Mouse (Mus musculus): ENCODE measurements around the gene Farsa. TPM values are rescaled to one million over a fixed set of nuclear protein-coding genes. Genes with fewer than 3 reads are reported as not detected.

Gene Farsa
- polyA plus RNA-seq, 2 experiments = 78.4 to 105 TPM

GRCm38 (mm10) chr8:84912391-84912790, 55.6 kb downstream of the Farsa start:
- Histone ChIP-seq H3K4me1 (ENCODE audit: control insufficient read depth, insufficient read depth, low read length) (peaks cover 9% of the 10 kb centered on the region; the same call in 1 of the 2 replicates), H3K27ac (replicated peaks; ENCODE audit: low read depth, low read length) (no peak overlapping the region), H3K9me3 (ENCODE audit: control insufficient read depth, low read length) (no peaks in the 10 kb centered on the region), H3K4me3 (replicated peaks; ENCODE audit: low read length) (peak overlapping the region; percentile 48), H3K36me3 (ENCODE audit: control insufficient read depth, insufficient read depth, low read length) (no peaks in the 10 kb centered on the region), H3K27me3 (ENCODE audit: control insufficient read depth, insufficient read depth, low read length) (peaks cover 19% of the 10 kb centered on the region), H3K4me2 (replicated peaks; ENCODE audit: low read depth, low read length, severe bottlenecking) (peak overlapping the region; percentile 88), H3K9ac (ENCODE audit: low read depth, low read length, severe bottlenecking) (peak overlapping the region; percentile 62)
- DNase-seq (ENCODE audit: low spot score) = no peak
- 24% methylated on average over 27 of the region's 27 CpGs for WGBS
- TF ChIP-seq POLR2A (IDR thresholded peaks at IDR 0.05; ENCODE audit: borderline replicate concordance, extremely low read depth, insufficient read depth, insufficient read length) = no peak
- no peak for ATAC-seq (ENCODE audit: low FRiP score, low read depth)

- H3K27me3 ChIP-seq (ENCODE audit: control insufficient read depth, insufficient read depth, low read length) = peaks cover 19% of the 10 kb centered on the region
- DNase-seq (ENCODE audit: low spot score) = peak; percentile 42
- H3K4me3 ChIP-seq (replicated peaks; ENCODE audit: low read length) = peak overlapping the region; percentile 48
- peak; percentile 53 for ATAC-seq (ENCODE audit: low FRiP score, low read depth)
- WGBS = 1% methylated on average over 55 of the region's 55 CpGs
- H3K4me2 ChIP-seq (replicated peaks; ENCODE audit: low read depth, low read length, severe bottlenecking) = peak overlapping the region; percentile 88
- TF ChIP-seq POLR2A (IDR thresholded peaks at IDR 0.05; ENCODE audit: borderline replicate concordance, extremely low read depth, insufficient read depth, insufficient read length) = no peak
- H3K4me1 ChIP-seq (ENCODE audit: control insufficient read depth, insufficient read depth, low read length) = peaks cover 9% of the 10 kb centered on the region; the same call in 1 of the 2 replicates
- H3K36me3 ChIP-seq (ENCODE audit: control insufficient read depth, insufficient read depth, low read length) = no peaks in the 10 kb centered on the region
- peak overlapping the region; percentile 62 for H3K9ac ChIP-seq (ENCODE audit: low read depth, low read length, severe bottlenecking)
- H3K27ac ChIP-seq (replicated peaks; ENCODE audit: low read depth, low read length) = no peak overlapping the region
- H3K9me3 ChIP-seq (ENCODE audit: control insufficient read depth, low read length) = no peaks in the 10 kb centered on the region
Observed at GRCm38 (mm10) chr8:84912895-84913501, 56.2 kb downstream of the Farsa start.

GRCm38 (mm10) chr8:84913502-84913900, 56.7 kb downstream of the Farsa start:
- Histone ChIP-seq H3K4me2 (replicated peaks; ENCODE audit: low read depth, low read length, severe bottlenecking) (peak overlapping the region; percentile 88), H3K36me3 (ENCODE audit: control insufficient read depth, insufficient read depth, low read length) (no peaks in the 10 kb centered on the region), H3K27ac (replicated peaks; ENCODE audit: low read depth, low read length) (no peak overlapping the region), H3K4me3 (replicated peaks; ENCODE audit: low read length) (peak overlapping the region; percentile 48), H3K9ac (ENCODE audit: low read depth, low read length, severe bottlenecking) (peak overlapping the region; percentile 62), H3K9me3 (ENCODE audit: control insufficient read depth, low read length) (no peaks in the 10 kb centered on the region), H3K4me1 (ENCODE audit: control insufficient read depth, insufficient read depth, low read length) (peaks cover 9% of the 10 kb centered on the region; the same call in 1 of the 2 replicates), H3K27me3 (ENCODE audit: control insufficient read depth, insufficient read depth, low read length) (peaks cover 19% of the 10 kb centered on the region)
- DNase-seq (ENCODE audit: low spot score) = no peak
- WGBS = 9% methylated on average over 9 of the region's 9 CpGs
- ATAC-seq (ENCODE audit: low FRiP score, low read depth) = no peak
- TF ChIP-seq POLR2A (IDR thresholded peaks at IDR 0.05; ENCODE audit: borderline replicate concordance, extremely low read depth, insufficient read depth, insufficient read length) = no peak

- peaks cover 19% of the 10 kb centered on the region for H3K27me3 ChIP-seq (ENCODE audit: control insufficient read depth, insufficient read depth, low read length)
- TF ChIP-seq POLR2A (IDR thresholded peaks at IDR 0.05; ENCODE audit: borderline replicate concordance, extremely low read depth, insufficient read depth, insufficient read length) = no peak
Observed at GRCm38 (mm10) chr8:84913960-84914359, 57.2 kb downstream of the Farsa start.

GRCm38 (mm10) chr8:84915269-84915668, 58.5 kb downstream of the Farsa start:
- ATAC-seq (ENCODE audit: low FRiP score, low read depth) (no peak), DNase-seq (ENCODE audit: low spot score) (no peak)
- no peaks in the 10 kb centered on the region for H3K9me3 ChIP-seq (ENCODE audit: control insufficient read depth, low read length)
- H3K9ac ChIP-seq (ENCODE audit: low read depth, low read length, severe bottlenecking) = no peak overlapping the region
- no peak overlapping the region for H3K4me3 ChIP-seq (replicated peaks; ENCODE audit: low read length)
- H3K27me3 ChIP-seq (ENCODE audit: control insufficient read depth, insufficient read depth, low read length) = peaks cover 19% of the 10 kb centered on the region
- WGBS = 84% methylated on average over 8 of the region's 8 CpGs
- no peak for TF ChIP-seq POLR2A (IDR thresholded peaks at IDR 0.05; ENCODE audit: borderline replicate concordance, extremely low read depth, insufficient read depth, insufficient read length)
- no peaks in the 10 kb centered on the region for H3K4me1 ChIP-seq (ENCODE audit: control insufficient read depth, insufficient read depth, low read length)
- H3K27ac ChIP-seq (replicated peaks; ENCODE audit: low read depth, low read length) = no peak overlapping the region
- H3K36me3 ChIP-seq (ENCODE audit: control insufficient read depth, insufficient read depth, low read length) = no peaks in the 10 kb centered on the region
- H3K4me2 ChIP-seq (replicated peaks; ENCODE audit: low read depth, low read length, severe bottlenecking) = no peak overlapping the region

More at GRCm38 (mm10) chr8:84913960-84914359, 57.2 kb downstream of the Farsa start:
- H3K9me3 ChIP-seq (ENCODE audit: control insufficient read depth, low read length) = no peaks in the 10 kb centered on the region
- H3K27ac ChIP-seq (replicated peaks; ENCODE audit: low read depth, low read length) = no peak overlapping the region
- H3K4me2 ChIP-seq (replicated peaks; ENCODE audit: low read depth, low read length, severe bottlenecking) = peak overlapping the region; percentile 88; the same call in 1 of the 2 replicates
- no peaks in the 10 kb centered on the region for H3K36me3 ChIP-seq (ENCODE audit: control insufficient read depth, insufficient read depth, low read length)
- ATAC-seq (ENCODE audit: low FRiP score, low read depth) (no peak), DNase-seq (ENCODE audit: low spot score) (no peak)
- H3K4me3 ChIP-seq (replicated peaks; ENCODE audit: low read length) = no peak overlapping the region
- H3K9ac ChIP-seq (ENCODE audit: low read depth, low read length, severe bottlenecking) = no peak overlapping the region
- H3K4me1 ChIP-seq (ENCODE audit: control insufficient read depth, insufficient read depth, low read length) = peaks cover 8% of the 10 kb centered on the region; the same call in 1 of the 2 replicates
- 36% methylated on average over 4 of the region's 4 CpGs for WGBS

Measured in limb, embryonic 14.5 days (tissue).